Mouse (Mus musculus) thymus, adult 2 months (tissue): Measurements from ENCODE around the gene Fastkd3. TPM values are rescaled to one million over a fixed set of nuclear protein-coding genes. Genes with fewer than 3 reads are reported as not detected.

ENCODE experiments used
- DNase-seq: peaks from one replicate; pipeline ENCODE4 v3.0.0; 2021
- H3K27ac ChIP-seq: fragments of 200-500 bp; 2 replicates; pipeline ENCODE4 v1.5.1; 2012; ENCODE audit warnings: low read length, control low read depth; ENCODE audit not compliant: control insufficient read depth, insufficient read depth
- H3K27me3 ChIP-seq: fragments of 200-500 bp; 2 replicates; pipeline ENCODE4 v1.6.1; 2012; ENCODE audit warnings: mild to moderate bottlenecking, low read length, moderate library complexity, mixed read lengths; ENCODE audit not compliant: control insufficient read depth, insufficient read depth
- H3K36me3 ChIP-seq: fragments of 200-500 bp; 2 replicates; pipeline ENCODE4 v1.6.1; 2012; ENCODE audit warnings: mild to moderate bottlenecking, low read length, moderate library complexity; ENCODE audit not compliant: control insufficient read depth, insufficient read depth
- H3K4me1 ChIP-seq: fragments of 200-500 bp; replicated peaks from 2 replicates; pipeline ENCODE4 v1.6.1; 2012; ENCODE audit warnings: low read length; ENCODE audit not compliant: control insufficient read depth, insufficient read depth
- H3K4me3 ChIP-seq: fragments of 200-500 bp; 2 replicates; pipeline ENCODE4 v1.5.1; 2012; ENCODE audit warnings: mild to moderate bottlenecking, low read length, control low read depth, moderate library complexity; ENCODE audit not compliant: control insufficient read depth, insufficient read depth
- CTCF ChIP-seq: fragments of 200-500 bp; IDR thresholded peaks from 2 replicates; pipeline ENCODE4 v1.5.1; 2012; ENCODE audit warnings: mild to moderate bottlenecking, control low read depth, low read length, moderate library complexity, borderline replicate concordance; ENCODE audit not compliant: control insufficient read depth, poor library complexity, insufficient read depth; ENCODE audit errors: extremely low read depth
- POLR2A ChIP-seq: fragments of 200-500 bp; IDR thresholded peaks from 2 replicates; pipeline ENCODE4 v1.6.1; 2012; ENCODE audit warnings: mild to moderate bottlenecking, low read length, control low read depth, moderate library complexity; ENCODE audit not compliant: control insufficient read depth, poor library complexity, insufficient read depth; ENCODE audit errors: extremely low read depth
- WGBS: fragments of 180-500 bp; shearing (Covaris S2); methylation state at CpG from one replicate; pipeline ENCODE4 v1.1.7; 2018; 5-methylcytosine and 5-hydroxymethylcytosine counted together
- polyA plus RNA-seq: library from polyadenylated mRNA; depleted of rRNA; stranded (reverse); fragments of >200 nt; gene quantifications from 2 replicates; pipeline ENCODE4 v1.2.3, GENCODE M21; 2012

The Fastkd3 gene
- polyA plus RNA-seq, 1 experiment = 26.7 TPM

DNA sequence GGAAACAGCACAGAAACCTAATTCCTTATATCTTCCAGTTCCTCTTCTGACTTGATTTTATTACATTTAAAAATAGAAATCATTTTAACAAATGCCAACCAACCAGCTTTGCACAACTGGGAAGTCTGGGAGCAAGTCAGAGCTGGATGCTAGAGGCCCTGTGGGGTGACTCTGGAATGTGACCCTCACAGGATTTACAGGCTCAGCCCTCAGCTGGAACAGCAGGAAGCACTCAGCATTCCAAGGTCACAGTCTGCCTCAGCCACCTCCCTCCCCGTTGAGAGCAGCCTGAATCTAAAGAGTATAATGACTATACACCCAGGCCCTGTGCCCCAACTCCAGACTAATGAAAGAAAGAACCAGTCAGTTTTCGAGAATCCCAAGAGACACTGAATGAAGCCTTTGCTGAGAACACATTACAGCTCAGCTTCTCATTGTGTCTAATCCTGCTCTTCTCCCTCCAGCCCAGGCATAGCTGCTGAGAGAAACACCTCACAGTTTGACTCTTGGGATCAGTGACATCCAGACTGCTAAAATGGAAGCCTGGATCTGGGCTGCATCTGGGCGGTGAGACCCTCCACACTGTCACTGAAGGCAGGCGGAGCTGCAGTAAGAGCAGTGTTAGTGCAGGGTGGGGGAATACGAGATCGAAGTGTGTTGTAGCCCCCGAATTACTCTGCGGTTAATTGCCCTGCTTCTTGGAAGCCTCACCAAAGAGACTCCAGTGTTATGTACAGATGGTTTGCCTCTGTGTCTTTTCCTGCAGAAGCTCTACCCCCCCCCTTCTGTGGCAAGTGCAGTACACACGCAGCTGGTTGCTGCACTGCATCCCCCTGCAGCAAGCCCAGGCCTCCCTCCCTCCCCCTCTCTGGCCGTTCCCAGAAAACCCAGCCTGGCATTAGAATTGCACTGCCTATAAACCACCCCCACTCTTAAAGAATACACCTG is 8.8 kb upstream of the Fastkd3 start:
- no peak for DNase-seq
- WGBS = 94% methylated on average over 10 of the region's 10 CpGs
- TF ChIP-seq CTCF = no peak
- TF ChIP-seq POLR2A = no peak
- H3K4me1 ChIP-seq = no peaks in the 10 kb centered on the region
- no peak overlapping the region for H3K4me3 ChIP-seq
- no peak overlapping the region for H3K27ac ChIP-seq
- no peaks in the 10 kb centered on the region for H3K36me3 ChIP-seq
- H3K27me3 ChIP-seq = no peaks in the 10 kb centered on the region

DNA sequence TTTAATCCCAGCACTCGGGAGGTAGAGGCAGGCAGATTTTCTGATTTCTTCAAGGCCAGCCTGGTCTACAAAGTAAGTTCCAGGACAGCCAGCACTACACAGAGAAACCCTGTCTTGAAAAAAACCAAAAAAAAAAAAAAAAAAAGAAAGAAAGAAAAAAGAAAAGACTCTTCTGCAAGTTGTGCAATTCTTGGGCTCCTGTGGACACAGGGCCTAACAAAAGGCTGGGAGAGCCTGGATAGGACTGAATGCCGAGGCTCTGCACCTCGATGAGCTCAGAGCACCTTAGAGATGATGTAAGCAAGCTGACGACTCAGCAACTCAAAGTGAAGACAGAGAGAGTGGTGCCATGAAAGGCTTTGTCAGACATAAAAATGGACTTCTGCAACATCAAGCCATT is 7.6 kb upstream of the Fastkd3 start:
- no peaks in the 10 kb centered on the region for H3K4me1 ChIP-seq
- no peaks in the 10 kb centered on the region for H3K27me3 ChIP-seq
- H3K4me3 ChIP-seq = no peak overlapping the region
- no peak overlapping the region for H3K27ac ChIP-seq
- no peaks in the 10 kb centered on the region for H3K36me3 ChIP-seq
- TF ChIP-seq POLR2A (no peak), CTCF (no peak)
- WGBS = 94% methylated on average over 4 of the region's 4 CpGs
- no peak for DNase-seq

DNA sequence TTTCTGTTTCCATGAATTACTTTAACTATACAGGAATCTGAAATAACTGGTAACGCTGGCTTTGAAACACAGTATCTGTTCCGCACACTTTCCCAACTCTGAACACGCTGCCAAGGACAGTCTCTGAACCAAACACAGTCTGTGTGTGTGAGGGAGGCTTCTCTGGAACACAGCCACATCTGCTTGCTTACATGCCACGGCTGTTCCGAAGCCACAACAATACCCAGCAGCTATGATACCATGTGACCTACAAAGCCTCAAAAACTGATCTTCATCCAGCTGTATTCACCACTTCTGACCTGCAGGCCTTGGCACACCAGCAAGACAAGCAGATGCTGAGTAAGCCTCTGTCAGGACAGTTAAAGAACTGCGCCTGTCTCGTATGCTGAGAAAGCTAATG is 4.1 kb upstream of the Fastkd3 start:
- 78% methylated on average over 7 of the region's 7 CpGs for WGBS
- no peaks in the 10 kb centered on the region for H3K36me3 ChIP-seq
- TF ChIP-seq CTCF (no peak), POLR2A (no peak)
- H3K4me1 ChIP-seq = no peaks in the 10 kb centered on the region; the same call in 1 of the 2 replicates
- no peak overlapping the region for H3K27ac ChIP-seq
- DNase-seq = no peak
- no peaks in the 10 kb centered on the region for H3K27me3 ChIP-seq
- H3K4me3 ChIP-seq = no peak overlapping the region

DNA sequence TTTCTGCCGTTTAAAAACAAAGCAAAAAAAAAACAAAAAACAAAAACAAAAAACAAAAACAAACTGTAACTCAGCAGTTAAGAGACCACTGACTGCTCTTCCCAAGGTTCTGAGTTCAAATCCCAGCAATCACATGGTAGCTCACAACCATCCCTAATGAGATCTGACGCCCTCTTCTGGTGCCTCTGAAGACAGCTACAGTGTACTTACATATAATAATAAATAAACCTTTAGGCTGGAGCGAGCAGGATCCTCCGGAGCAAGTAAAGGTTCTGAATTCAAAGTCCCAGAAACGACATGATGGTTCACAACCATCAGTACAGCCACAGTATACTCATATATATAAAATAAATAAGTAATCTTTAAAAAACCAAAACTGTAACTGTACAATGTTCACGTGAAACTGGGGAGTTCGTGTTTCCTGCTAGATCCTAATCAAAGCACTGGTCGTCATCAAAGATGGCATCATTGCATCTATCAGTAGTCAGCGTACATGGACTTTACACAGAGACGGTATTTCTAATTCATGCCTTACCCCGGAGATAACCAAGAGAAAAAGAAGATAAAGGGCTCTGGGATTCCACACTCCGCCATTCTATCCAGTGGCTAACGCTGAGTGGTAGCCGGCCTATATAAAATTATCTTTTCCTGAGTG is 821 bp upstream of the Fastkd3 start:
- Histone ChIP-seq H3K4me3 (peak overlapping the region; percentile 71), H3K4me1 (no peaks in the 10 kb centered on the region; the same call in 1 of the 2 replicates), H3K27ac (no peak overlapping the region), H3K36me3 (peaks cover 7% of the 10 kb centered on the region; the same call in 1 of the 2 replicates), H3K27me3 (no peaks in the 10 kb centered on the region)
- DNase-seq = no peak
- TF ChIP-seq POLR2A (no peak), CTCF (no peak)
- 24% methylated on average over 14 of the region's 14 CpGs for WGBS

DNA sequence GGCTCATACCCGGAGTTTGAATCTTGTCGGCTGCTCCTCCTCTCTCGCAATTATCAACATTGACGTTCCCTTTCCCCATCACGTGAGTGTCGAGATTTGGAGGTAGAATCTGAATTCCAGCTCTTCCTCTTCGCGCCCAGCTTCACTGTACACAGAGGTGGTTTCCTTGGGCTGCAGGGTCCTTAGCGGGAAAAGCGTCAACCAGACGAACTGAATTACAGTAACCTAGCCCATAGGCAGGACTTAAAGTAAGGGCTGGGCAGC is 415 bp downstream of the Fastkd3 start:
- H3K36me3 ChIP-seq = peaks cover 11% of the 10 kb centered on the region
- WGBS = 0% methylated on average over 11 of the region's 11 CpGs
- no peaks in the 10 kb centered on the region; the same call in 1 of the 2 replicates for H3K4me1 ChIP-seq
- no peak for DNase-seq
- H3K4me3 ChIP-seq = peak overlapping the region; percentile 71
- TF ChIP-seq CTCF (no peak), POLR2A (no peak)
- H3K27me3 ChIP-seq = no peaks in the 10 kb centered on the region
- peak overlapping the region; percentile 5; the same call in 1 of the 2 replicates for H3K27ac ChIP-seq

DNA sequence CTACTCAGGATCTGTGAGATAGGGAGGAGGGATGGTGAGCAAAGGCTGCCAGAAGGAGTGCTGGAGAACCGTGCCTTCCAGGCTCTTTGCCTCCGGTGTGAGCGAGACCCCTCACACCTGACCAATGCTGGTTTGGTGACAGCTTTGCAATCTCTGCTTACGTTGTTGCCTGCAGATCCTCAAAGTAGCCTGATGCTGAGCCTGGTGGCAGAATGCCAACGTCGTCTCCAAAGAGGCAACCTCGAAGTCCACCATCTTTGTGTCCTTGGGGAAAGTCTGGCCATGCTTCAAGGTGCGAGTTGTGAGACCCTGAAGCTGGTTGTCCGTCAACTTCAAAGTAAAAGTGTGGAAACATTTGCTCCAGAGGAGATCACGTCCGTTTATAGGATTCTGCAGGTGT is 1.9 kb downstream of the Fastkd3 start:
- DNase-seq = no peak
- Histone ChIP-seq H3K36me3 (peaks cover 21% of the 10 kb centered on the region), H3K4me3 (no peak overlapping the region), H3K4me1 (no peaks in the 10 kb centered on the region; the same call in 1 of the 2 replicates), H3K27ac (no peak overlapping the region), H3K27me3 (no peaks in the 10 kb centered on the region)
- WGBS = 98% methylated on average over 11 of the region's 11 CpGs
- no peak for TF ChIP-seq POLR2A
- TF ChIP-seq CTCF = no peak
